Mouse (Mus musculus) mouse trophoblast stem cell (cell line): ENCODE measurements around the gene Amph.
"Not testable (repeated sequence)": the region's sequence is repeated elsewhere in the genome, so short reads cannot be mapped to it uniquely, and the experiment has no call there.

Source experiments
- in situ Hi-C, 2 experiments: fragments of 300-500 bp; cut with MseI, MboI; formaldehyde crosslinking; loops; 2 replicates in 1 of 2; 3 replicates in 1 of 2; pipeline ENCODE4 v1.15.1; 2025

The Amph gene

DNA sequence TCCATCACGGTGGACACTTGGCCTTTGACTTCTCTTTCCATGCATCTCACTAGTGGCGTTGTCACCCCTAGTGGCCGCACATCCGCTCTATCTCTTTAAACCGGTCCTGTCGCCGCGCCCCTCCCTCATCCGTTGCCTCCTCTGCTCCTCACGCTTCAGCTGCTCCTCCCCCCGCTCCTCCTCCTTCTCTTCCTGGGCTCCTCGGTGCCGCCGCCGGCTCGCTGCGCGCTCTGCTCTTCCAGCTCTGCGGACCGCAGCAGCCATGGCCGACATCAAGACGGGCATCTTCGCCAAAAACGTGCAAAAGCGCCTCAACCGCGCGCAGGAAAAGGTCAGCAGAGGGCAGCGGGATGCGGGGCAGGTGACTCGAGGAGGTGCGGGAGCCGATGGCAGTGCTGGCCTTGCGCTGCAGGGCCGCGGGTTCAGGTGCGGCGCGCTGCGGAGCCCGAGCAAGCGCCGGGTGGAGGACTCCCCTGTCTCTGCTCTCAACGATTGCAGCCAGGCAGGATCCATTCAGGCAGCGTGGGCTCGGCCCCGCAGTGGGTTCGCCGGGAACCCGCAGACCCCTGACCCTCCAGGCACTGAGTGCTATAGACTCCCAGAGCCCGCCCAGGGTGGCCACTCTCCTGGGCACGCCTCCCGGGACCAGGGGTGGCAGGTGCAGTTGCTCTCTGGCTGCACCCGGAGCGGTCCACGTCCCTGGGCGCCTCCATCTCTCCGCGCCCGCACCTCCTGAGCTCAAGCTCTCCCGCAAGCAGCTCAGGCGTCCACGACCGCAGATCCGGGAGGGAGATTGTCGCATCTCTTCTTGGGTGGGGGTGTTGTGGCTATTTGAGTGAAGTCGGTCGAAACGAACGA is at the start of gene Amph:
Gene Amph (plus strand): TSS at position 35 of the 858 bp plus-strand sequence.
- in situ Hi-C loops = no loop called here

DNA sequence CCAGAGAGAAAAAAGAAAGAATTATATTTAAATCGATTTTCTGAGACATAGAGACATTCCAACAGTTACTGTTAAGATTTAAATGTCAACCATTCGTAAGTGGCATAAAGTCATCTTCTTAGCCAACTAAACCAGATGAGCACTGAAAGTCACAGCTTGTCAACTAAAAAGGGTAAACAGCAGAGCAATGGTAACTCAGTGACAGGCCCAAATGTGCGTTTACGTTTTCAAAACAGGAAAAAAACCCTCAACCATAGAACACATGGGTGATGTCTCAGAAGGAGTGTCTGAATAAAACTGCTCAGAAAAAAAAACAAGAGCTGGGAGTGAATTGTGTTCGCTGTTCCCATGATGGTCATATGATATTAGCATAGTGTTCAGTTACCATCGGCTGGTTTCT is 44.4 kb upstream of the Amph start:
- in situ Hi-C loops = no loop called here

DNA sequence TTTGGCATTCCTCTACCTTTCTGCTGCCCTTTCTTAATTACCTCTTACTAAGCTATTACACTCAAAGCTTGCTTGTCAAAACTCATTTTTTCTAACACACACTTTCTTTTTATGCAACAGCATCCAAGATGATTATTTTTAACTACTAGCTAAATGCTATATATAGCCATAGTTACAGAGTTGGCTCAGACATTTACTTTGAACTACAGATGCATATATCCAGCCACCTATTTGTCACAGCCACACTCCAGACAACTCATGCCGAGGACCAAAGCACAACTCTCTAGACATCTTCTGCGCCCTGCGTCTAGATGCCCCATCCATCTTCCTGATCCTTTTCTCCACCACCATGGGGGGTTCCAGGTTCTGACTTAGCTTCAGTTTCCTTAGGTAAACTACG is 33.2 kb upstream of the Amph start:
- in situ Hi-C loops = no loop called here

DNA sequence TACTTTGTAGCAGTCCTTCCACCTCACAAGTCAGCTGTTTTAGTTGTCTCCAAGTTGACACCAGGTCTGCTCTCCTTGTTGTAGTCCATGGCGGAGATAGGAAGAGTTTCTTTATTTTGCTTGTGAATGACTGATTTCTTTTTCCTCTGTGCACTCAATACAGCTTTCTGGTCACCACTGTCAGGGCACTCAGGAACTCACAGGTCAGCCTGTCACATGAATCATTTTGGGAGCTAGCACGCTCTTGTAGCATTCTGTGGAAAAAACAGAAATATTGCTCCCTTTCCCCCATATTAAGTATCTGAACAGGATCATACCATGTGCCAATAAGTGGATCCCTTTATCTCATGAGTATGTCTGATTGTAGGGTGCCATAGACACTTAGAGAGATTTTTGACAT is 14.8 kb upstream of the Amph start:
- in situ Hi-C loops = not testable (repeated sequence)

DNA sequence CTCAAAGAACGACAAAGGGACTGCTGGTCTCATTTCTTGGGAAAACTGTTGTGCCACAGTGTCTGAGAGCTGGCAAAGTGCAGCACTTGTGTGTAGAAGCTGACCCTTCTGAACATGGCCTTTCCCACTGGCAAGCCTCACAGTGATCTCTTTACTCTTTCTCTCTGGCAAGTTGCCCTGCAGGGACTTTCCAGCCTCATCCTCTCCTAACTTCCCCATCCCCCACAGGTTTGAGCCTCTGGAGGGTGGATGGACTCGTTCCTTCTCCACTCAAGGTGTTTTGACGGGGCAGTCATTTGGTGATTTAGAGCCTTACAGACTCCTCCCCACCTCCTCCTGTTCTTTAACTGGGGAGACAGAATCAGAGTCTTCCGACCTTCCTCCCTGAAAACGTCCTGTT is 319 bp upstream of the Amph start:
- in situ Hi-C loops = no loop called here

DNA sequence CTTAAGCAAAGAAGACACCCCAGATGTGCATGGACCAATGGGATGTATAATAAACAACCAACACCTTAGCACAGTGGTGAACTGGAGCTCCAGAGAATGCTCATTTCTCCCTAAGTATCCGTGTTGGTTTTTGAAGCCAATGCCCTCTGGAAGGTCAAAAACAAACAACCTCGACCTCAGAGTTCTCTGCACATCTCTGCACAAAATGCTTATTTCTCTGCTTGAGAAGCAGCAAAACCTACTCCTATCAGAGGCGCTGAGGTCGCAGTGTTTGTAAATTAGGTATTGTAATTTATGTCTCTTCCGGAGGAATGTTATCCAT is 985 bp downstream of the Amph start:
- in situ Hi-C loops = no loop called here

DNA sequence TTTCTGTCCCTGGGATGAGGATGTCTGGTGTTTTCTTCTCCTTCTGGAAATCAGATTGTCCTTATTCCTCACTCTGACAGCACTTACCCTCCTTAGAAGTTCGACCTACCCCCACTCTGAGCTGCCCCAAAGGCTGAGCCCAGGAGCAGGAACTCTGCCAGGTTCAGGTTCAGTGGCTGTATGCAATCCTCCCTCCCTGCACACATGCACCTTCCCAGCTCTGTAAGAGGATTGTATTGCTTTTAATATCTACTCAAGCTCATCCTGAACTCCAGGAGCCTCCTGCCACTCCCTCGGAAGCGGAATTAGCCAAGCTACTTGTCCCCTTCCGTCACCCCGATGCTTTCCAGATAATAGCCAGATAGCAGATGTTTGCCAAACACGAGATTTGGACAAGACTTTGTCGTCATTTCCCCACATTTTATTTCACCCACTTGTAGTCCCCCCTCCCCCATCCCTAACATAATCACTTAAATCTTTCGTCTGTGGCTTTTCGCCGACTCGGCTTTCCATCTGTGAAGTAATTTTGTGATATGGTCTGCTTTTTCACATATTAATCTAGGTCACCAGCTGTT is 1.7 kb downstream of the Amph start:
- in situ Hi-C loops = no loop called here

DNA sequence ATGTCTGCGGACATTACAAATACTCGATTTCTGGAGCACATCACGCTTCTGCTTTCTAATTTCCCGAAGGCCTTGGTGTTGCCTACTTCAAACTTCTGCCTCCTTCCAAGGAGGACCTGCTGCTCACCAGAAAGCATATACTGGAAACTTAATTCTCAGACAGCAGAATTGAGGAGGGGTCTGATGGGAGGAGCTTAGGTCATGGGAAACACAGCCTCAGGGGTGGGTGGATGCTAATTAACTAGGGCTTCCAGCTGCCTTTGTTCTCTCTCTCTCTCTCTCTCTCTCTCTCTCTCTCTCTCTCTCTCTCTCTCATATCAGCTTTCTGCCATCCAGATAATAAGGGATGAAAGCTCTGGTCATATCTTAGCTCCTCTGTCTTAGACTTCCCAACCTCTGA is 5.6 kb downstream of the Amph start:
- in situ Hi-C loops = no loop called here

DNA sequence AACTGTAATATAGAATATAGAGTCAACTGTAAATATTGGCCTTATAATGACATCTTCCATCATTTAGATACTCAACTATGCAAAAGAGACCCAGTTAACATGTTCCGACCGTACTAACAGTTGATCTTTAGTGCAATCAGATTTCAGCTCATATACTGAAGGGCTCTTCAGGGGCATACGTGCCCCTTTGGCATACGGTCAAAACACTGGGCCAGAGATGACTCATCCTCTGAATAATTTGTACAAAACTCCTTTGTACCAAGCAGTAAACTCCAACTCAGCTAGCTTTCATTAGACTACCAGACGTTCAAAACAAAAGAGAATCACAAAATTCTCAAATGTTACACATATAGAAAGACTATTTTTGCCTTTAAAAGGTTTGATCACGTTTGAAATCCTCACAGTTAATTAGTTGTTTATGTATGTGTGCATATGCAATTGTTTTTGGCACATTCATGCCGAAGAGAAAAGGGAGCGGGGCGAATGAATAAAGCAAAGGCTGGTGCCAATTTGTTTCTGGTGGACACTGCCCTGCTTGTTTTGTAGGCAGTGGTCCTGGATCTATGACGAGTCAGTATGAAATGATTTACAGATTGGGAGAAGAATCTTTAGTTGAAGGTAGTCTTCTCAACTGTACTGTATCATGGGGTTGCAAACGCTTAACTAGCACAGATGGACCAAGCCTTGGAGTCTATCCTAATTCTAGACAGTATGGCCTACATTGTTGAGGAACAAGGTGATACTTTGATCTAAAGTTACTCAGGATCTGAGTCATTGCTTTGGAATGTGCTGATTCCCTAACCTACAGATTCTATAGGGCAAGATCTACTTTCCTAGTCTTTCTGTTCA is 8.3 kb downstream of the Amph start:
- in situ Hi-C loops = no loop called here

DNA sequence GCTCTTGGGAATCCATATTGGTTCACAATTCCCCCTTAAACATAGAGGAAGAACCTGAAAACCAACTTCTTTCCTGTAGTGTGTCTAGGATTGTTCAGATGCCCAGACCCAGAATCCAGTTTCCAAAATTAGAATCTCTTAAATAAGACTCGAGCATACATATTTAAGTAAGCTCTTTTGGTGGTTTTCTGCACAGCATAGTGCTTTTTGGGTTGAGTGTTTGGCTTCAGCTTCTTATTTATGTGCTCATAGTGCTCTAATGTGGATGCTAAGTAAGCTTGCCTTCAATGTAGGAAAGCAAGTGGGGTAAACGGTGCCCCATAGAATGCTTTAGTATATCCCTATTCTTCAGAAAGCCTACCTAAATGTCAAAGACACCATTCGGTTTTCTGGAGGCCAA is 9.0 kb downstream of the Amph start:
- in situ Hi-C loops = no loop called here

DNA sequence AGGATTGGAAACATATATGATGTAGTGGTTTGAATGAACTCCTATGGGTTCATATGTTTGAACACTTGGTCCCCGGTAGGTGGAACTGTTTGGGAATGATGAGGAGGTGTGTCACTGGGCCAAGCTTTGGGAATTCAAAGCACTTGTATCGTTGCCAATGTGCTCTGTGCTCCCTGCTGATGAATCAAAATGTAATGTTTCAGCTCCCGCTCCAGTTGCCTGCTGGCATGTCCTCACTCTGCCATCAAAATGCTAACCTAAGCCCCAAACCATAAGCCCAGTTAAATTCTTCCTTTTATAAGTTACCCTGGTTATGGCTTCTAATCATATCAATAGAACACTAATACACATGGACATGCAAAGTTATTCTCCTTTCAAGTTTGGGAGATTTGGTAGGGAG is 24.6 kb downstream of the Amph start:
- in situ Hi-C loops = no loop called here

DNA sequence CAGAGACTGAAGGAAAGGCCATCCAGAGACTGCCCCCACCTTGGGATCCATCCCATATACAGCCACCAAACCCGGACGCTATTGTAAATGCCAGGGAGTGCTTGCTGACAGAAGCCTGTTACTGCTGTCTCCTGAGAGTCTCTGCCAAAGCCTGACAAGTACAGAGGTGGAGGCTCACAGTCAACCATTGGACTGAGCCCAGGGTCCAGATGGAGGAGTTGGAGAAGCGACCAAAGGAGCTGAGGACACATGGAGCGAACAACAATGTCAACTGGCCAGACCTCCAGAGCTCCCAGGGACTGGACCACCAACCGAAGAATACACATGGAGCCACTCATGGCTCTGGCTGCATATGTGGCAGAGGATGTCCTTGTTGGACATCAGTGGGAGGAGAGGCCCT is 26.3 kb downstream of the Amph start:
- in situ Hi-C loops = no loop called here

DNA sequence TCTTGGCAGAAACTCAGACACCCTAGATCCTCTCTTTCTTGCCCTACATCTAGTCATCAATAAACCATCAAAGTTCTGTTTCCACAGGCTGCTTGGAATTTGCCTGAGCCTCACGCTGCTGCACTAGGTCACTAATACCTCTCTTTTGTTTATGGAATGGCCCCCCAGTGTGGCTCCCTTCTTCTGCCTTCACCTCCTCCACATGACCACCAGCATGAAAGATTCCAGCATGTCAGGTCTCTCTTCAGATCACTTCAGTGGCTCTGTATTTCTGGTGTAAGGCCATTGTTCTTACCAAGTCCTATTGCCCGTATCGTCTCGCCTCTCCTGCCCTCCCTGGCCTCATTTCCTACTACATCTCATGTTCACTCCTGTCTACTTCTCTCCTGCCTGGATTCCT is 39.3 kb downstream of the Amph start:
- in situ Hi-C loops = no loop called here

DNA sequence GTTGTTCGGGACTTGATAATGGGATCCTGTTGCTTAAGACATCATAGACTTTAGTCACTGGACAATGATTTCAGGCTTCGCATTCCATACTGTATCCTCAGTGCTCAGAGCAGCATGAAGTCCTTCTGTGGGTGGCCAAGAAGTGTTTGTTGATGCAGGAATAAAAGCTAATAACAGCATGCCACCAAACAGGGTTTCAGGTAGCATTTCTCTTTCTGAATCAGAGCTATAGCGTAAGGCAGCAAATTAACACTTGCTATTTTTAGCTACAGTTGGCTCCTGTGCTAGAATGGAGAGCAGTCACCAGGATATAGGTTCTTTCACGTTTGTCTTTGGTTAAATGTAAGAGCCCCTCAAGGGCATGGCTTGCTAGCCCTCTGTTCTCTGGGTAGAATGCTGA is 40.3 kb downstream of the Amph start:
- in situ Hi-C loops = no loop called here

DNA sequence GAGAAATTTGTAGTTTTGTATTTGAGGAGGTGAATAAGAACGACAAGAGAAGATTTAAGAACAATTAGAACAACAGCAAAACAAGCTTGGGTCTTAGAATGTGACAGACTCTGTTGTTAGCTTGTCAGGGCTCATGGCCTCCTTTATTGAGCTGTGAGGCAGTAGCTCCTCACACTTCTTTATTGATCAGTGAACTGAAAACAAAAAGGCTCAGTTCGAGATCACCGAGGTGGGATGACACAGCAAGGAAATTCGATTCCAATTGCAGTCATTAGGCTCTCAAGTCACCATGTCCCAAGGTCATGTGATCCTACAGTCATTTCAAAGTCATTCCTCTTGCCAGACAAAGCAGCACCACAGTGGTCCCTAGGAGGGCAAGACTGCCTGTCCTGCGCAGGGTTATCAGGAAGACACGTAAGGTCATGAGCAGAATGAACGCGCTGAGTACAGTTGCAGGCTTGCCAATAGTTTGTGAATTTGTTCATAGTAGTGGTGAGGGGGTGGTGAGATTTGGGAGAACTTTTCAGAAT is 41.2 kb downstream of the Amph start:
- in situ Hi-C loops = no loop called here

DNA sequence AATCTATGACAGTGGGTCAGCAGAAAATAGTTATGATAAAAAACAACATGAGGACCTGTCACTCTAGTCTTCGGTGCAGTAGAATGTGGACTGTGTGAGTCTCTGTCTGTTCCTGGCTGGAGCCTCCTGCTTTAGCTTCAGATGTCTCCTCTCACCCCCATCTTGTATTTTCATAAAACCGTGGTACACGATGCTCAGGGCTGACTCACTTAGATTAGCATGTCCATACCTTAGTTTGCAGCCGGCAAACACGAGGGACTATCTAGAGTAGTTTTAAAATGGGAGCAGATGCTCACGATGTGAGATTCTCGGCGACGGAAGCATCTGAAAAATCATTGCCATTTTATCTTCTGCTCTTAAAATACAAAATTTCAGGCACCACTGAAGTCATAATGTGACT is 54.5 kb downstream of the Amph start:
- in situ Hi-C loops = no loop called here

DNA sequence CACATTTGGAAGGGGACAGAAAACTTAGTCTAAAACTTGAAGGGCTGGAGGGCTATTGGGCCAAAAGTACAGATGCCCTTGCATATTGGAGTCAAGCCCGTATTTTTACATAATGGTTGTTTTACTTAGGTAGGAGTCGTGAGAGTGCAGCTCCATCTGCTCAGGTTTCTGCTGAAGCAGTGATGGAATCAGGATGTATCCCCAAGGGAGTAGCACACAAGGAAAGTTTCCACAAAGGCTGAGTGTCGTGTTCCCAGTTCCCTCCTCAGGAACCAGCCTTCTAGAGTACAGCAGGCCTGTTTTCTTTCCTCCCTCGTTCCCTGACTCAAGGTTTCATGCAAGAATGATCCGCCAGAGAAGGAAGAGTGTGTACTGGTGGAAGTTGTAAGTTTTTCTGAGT is 56.4 kb downstream of the Amph start:
- in situ Hi-C loops = no loop called here

DNA sequence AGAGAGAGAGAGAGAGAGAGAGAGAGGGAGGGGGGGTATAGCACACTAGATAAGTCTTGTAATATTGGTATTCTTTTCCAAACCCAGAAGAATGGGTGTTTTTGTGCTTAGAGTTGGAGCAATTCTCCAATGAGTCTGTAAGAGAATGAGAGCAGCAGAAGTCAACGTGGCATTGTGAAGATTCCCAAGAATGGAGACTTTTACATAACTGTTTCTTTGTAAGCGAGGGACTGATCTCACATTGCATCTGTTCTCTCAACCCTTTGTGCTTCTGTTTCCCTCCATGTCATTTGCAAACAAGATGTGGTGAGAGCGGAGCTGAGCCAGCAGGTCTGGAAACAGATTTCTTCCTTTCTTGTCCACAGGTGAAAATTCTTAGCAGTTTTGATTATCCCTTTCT is 60.4 kb downstream of the Amph start:
- in situ Hi-C loops = no loop called here

DNA sequence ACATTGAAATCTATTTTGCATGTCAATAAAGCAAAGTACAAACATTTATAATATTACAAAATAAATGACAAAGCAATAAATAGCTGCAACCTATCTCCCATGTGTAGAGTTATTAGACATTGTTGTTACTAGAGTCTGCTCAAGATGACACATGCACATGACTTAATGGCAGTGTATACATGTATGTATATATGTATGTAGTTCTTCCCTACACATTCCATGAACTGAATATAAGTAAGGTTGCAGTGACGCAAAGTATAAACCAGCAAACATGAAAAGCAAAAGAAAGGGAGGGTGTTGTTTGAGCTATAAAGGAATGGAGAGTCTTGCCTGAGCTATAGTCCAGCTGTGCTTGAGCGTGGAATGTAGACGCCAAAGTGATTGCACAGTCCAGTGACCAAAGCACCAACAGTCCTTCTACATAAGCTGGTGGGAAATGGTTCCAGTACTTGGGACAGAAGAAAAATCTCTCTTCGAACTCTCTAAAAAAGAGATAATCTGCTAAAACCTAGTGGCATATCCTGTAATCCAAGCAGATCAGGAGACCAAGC is 66.9 kb downstream of the Amph start:
- in situ Hi-C loops = no loop called here

DNA sequence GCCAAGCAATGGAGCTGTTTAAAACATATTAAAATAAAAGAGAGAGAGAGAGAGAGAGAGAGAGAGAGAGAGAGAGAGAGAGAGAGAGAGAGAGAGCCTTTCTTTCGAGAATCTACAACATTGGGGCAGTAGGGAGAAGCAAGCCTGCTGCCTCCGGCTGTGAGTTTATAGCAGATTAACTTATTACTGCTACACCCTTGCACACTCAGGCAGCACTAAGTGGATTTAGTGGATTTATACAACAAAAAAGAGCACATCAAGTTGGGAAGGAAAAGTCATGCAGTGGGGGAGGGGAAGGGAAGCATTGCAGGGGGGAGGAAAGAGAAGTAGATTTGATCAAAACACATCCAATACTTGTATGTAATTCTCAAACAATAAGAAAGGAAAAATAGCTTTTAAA is 73.5 kb downstream of the Amph start:
- in situ Hi-C loops = no loop called here

DNA sequence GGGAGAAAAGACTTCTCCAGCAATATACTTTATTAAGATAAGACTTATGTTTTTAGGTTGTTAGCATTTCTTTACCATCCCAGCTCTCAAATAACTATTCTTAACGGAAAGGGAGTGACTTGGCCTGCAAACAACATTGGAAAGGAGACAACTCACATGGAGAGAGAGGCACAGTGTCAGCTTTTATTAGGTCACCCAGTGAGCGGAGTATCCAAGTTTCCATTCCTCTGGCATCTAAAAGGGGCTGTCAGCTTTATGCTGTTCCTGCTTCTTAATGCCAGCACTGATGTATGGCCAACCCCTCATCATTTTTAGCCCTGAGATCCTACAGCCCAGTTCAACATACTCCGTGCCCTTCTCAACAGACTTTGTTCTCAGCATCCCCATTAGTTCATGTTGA is 74.3 kb downstream of the Amph start:
- in situ Hi-C loops = no loop called here

DNA sequence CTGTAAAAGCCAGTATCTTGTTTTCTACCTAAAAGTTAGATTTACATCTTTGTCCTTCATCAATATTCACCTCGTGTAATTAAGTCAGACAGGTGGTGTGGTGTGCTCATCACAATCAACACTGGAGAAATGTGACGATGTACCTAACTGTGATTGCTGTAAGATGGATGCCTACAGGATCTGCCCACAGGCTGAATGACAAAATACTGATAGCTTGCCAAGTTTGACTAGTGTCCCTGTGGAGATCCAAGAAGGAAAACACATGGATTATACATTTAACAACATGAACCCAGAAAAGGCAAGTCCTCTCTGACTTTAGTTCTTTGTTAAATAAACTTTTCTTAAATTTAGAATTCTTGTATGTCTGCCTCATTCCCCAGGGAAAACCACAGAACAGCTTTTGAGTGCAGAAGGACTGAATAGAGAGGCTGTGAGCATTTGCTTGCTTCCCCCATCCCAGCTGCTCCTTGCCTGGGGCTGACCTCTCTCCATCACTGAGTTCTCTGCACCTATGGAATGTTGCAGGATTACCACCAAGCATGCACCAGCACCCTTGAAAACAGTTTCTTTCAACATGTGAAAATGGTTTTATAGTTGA is 77.2 kb downstream of the Amph start:
- in situ Hi-C loops = no loop called here
